Mouse (Mus musculus): ENCODE data around the gene Htatip2.

The Htatip2 gene

DNA sequence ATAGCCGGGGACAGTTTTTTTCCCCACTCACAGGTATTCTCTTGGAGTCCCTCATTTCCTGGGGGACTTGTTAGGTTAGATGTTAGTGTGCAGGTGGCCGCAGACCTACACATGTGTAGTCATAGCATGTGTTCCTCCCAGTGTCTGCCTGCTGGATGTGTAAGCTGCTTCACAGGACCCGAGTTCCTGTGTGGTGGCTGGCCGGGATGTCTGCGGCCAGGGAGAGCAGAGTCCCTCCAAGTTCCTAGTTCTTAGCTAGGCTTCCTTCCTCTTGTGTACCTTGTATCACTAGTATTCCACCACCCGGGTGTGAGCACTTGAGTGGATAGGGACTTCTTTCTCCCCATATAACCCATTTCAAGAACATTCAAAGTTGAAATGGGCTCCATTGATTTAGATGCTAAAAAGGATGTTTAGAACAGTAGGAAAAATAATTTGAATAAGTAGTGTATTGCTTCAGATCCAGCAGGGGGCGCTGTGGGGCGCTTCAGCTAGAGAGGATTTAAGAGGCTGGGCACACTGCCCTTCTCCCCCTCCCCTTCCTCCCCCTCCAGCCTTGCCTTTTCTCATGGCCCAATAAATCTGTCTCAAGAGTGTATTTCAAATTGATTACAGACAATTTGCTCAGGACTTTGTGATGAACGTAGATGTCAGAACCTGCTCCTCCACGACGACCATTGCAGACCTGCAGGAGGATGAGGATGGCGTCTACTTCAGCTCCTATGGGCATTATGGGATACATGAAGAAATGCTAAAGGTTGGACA is 27.9 kb downstream of the Htatip2 start:
- DNase-seq (ENCODE audit: low read depth), result peak; percentile 74

DNA sequence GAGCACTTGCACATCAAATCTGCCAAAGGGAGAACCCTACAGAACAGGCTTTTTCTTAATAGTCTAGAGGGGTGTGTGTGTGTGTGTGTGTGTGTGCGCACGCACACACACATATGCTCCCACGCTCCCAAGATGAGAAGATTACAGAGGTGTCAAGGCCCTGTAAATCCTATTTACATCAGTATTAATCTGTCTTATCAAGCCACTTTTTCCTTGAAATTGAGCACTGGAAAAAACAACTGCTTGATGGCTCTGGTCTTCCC is 28.4 kb downstream of the Htatip2 start:
- no peak for DNase-seq (ENCODE audit: low read depth)

DNA sequence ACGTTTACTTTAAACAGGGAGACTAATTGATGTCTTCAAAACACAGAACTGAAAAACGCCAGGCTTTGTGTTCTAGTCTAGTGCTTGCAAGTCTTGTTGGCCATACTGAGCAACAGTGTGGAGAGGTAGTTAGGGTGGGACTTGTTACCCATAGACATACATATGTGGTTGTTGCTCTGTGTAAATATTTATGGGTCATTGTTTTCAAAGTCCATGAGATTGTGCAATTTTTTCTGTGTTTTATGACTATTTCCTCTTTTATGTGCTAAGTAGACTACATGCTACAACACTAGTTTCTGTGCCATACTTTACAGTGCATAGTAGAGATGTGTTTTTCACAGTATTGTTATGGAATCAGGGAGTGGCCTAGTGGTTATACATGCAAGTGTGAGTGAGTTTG is 35.4 kb downstream of the Htatip2 start:
- DNase-seq (ENCODE audit: low read depth), result no peak

DNA sequence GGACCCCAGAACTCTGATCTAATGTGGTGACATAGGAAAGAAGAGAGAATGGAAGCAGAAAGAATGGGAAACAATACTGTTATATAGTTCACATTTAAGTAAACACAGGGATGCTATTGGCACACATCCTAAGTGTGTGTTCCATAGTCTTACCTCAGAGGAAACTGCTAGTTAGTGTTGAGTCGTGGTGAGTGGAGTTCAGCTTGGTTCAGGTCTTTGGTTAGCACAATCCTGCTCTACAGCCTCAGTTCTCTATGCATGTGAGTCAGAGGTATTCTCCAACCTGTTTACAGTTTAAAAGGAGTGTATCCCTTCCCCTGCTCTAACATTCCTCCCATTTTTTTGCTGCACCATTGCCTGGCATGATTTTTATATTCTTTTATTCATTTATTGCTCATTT is 38.3 kb downstream of the Htatip2 start:
- DNase-seq (ENCODE audit: low read depth), result no peak

DNA sequence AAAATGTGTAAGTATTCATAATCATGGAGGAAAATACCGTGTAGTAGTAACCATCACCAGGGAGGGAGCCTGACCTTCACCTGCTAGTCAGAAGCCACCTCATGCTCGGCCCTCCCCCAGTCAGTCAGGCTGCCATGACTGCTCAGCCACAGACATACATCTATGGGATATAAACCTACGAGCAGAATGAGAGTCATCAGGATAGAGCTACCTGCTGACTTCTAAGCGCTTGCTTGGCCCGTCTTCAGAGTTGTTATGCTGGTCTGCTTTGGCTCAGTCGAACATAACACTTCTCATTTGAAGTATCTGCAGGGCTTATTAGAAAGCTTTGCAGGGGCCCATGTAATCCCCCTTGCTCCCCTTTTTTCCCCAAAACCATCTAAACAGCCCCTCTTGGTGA is 44.6 kb downstream of the Htatip2 start:
- DNase-seq (ENCODE audit: low read depth), result no peak

DNA sequence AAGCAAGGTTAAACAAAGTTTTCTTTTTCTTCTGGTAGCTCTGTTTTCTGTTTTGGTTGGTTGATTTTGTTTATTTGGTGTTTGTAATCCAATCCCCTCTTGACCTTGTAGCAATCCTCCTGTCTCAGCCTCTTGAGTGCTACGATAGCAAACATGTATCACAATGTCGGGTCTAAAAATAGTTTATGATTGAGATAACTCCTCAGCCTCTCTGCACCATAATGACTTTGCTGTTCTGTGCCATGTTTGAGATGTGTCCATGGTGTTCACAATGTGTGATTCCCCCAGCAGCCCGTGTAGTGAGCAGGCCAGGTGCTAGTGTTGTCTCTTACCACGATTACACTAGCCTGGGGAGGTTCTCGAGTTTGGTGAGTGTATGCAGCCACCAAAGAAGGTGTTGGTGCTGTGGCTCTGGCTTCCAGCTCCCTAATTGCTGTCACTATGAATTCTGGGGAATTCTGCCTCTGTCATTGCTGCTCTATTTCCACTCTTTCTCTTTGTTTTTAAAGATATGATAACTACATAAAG is 45.8 kb downstream of the Htatip2 start:
- no peak for DNase-seq (ENCODE audit: low read depth)

DNA sequence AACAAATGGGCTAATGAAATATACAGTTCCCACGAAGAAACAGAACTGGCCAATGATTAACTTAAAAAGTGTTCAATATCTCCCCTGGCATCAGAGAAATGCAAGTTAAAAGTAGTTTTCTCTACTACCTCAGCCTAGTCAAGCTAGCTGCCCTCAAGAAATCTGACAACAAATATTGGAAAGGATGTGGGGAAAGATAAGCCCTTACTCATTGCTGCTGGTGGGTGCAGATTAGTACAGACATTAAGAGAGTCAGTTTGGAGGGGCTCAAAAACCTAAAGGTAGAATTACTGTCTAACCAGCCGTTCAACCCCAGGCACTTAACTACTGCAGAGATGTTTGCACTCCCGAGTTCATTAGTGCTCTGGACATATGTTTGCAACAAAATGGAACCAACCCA is 46.7 kb downstream of the Htatip2 start:
- DNase-seq (ENCODE audit: low read depth), result no peak

DNA sequence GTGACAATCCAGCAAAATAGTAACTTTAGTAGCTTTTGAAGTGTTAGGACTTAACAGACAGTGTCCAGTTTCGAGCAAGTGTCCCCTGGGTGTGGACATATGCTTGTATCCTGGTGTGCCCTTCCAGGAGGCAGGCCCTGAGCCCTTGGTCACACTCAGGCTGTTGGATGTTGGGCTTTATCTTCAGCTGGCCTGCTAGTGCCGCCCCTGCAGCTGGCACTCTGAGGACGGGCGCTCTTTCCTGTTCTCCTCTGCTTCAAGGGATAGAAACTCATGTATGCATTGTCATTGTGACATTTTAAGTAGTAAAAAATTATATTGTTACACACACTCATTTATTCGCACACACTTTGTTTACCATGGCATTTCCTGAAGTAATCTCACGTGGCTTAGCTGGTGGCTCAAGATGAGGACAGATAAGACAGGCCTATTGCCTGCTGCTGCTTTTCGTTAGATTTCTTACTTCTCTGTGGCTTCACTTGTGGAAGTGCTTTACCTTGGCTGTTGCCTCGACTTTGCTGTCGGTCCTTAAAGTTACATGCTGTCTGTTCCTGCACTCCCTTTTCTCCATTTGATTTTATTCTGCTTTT is 48.3 kb downstream of the Htatip2 start:
- no peak for DNase-seq (ENCODE audit: low read depth)

DNA sequence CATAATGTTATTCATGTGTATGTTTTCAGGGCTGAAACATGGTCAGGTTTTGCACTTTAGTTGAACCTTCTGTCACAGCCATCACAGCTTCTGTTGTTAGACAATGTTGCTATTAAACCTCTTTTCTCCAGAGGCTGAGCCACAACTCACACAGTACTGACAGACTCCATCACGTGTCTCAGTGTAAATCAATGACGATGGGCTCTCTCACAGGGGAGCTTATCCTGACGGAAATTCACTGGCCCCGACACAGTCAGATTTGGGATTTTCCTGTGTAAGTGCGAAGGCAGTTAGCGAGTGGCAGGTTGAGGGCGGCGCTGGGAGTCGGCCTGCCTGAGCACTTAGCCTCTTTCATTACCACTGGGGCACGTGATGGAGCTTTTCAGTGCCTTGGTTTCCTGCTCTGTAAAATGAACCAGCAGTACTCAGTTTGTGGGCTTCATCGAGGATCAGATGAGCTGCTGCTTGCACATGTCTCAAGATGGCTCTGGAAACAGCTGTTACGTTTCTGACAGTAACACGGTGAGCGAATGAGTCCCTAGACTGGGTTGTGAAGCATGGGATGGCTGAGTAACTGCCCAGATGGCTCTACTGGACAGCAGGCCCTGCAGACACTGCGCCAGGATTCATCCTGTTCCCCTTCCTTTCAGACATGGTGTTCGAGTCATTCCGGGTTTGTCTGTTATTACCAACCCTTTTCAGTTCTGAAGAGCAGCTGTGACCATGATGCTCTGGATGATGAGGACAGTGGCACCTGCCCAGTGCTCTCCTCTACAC is 49.1 kb downstream of the Htatip2 start:
- no peak for DNase-seq (ENCODE audit: low read depth)

DNA sequence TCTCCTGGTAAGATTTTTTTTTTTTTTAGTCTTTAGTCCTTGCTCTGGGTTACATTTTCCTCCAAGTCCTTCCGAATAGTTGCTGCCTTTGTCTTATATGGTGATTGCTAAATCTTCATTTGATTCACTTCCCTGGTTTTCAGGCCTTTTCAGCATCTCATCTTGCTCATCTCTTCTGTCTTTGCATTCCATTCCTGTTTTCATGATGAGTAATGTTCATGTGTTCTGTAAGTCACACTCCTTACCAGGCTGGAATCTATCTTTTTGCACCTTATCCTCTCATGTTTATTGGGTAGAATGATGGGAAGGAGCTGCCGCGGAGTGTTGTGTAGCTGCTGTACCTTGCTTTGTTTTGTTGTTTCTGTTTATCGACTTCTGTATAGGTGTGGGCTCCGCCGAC is 50.2 kb downstream of the Htatip2 start:
- DNase-seq (ENCODE audit: low read depth), result no peak

DNA sequence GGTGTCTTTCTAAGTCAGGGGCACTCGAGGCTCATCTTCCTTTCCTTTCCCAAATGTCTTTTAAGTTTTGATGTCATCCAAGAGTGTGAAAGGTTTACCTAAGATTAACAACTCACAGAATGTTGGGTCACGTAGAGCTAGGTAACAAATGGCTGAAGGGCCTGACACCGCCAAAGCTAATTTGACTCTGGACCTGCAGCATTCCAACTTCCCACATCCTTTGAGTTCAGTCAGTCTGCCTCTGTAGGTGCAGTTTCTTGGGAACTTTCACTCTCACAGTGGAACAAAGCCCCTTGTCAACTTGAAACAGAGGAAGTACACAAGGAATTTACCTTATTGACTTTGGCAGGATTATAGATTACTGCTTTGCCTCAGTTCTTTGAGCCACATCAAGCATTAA is 50.6 kb downstream of the Htatip2 start:
- no peak for DNase-seq (ENCODE audit: low read depth)

DNA sequence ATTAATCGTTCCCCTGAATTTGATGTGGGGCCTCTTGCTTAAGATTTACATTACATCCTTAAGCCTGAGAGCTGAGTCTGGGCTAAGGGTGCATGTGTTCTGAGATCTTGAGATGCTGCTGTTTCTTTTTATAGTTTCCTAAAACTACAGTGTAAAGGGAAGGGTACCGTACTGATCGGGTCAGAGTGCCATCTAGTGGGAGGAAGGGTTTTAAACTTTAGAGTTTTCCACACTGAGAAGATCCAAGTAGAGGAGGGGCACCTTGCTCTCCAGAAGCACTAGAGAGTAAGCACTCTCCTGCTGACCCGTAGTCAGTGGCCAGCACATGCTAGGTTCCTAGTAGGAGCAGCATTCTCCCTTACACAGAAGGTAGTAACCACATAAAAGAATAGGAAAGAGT is 52.4 kb downstream of the Htatip2 start:
- peak; percentile 15 for DNase-seq (ENCODE audit: low read depth)

DNA sequence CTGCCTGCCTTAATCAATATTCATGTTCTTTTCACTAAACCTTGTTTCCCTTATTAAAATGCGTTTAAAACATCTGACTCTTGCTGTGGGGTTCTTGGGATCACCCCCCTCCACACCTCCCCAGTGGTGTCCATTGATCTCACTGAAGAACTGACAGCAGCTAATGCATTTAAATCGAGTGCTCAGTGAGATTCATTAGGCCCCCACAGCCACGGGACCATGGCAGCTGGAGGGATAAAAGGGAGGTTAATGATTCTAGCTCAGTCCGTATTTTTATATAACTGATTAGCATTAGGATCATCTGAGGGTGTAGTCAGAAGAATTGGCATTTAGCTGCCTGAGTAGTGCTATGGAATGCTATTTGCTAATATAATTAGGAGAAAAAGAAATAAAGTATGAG is 60.5 kb downstream of the Htatip2 start:
- no peak for DNase-seq (ENCODE audit: low read depth)

DNA sequence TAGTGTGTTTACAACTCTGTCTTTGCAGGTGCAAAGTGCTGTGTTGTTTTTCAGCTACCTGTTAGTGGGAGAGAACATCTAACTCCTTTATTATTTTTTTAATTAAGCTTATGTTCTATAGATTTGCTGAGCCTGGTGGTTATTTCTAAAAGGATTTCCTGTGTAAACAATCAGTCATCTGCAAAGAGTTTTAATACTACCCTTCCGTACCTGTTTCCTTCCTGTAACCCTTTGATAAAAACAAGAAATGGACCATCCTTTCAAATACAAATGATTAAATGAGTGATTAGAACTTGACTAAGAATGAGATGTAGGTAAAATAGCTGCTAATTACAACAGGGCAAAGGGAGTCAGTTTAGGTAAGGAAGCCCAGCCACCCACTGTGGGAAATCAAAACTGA is 62.5 kb downstream of the Htatip2 start:
- DNase-seq (ENCODE audit: low read depth), result no peak

DNA sequence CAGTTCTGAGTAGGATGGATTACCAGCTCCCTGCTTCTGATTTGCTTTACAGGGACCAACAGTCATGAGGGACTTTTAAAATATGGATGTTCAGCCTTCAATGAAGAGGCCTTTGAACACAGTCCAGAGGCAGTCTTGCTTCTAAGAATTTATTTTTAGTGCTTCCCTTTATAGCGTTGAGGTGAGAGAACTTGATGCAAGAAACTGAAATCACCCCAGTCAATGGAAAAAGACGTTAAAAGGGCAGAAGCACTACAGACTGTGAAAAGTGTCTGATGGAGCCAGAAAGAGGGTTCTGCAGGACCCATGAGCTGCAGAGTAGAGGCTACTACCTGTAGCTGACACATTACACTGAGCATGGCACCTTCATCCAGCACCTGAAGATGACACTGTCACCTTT is 63.1 kb downstream of the Htatip2 start:
- no peak for DNase-seq (ENCODE audit: low read depth)

Measured in naive thymus-derived CD4-positive, alpha-beta T cell, adult 2 months (primary cell).